Mouse (Mus musculus) spleen, adult 18-20 months (tissue): ENCODE data around the gene 4930404H24Rik.

Source experiments
- DNase-seq, 2 experiments: peaks; one replicate each; pipeline ENCODE4 v3.0.0; 2022; ENCODE audit warnings: mixed read lengths in 2 of 2

The 4930404H24Rik gene

DNA sequence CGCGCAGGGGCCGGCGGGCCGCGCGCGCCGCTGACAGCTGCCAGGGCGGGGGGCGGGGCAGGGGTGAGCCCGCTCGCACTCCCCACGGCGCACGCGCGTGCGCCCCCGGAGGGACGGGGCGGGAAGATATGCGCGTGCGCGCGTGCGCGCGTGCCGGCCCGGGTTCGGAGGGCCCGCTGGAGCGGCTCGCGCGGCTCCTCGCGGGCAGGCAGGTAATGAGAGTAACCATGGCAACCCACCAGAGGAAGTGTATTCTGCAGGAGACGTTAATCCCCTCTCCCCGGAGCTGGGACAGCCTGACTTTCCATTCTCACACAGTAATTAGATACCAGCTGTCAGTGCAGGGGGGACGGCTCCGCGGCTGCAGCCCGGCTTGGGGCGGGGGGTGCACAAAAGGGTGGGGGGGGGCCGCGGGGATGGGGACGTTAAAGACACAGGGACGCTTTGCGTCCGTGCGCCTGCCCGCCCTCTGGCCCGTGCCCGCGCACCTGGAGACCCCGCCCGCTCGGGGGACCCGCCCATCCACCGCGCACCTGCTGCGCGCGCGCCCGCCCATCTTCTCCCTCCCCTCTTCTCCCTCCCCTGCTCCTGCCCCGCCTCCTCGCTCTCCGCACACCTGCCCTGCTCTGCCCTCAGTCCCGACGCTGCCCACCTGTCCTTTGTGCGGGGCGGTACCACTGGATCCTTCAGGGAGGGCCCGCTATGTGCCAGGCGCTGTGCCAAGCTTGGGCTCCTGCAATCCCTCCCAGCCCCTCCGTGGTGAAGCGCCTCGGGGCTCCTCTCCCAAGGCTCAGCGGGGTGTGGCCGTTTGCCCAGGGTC, at the start of gene 4930404H24Rik:
4930404H24Rik (plus strand) TSS at position 218 of the 820 bp plus-strand sequence.
- DNase-seq = peak; percentile 46 to 59

DNA sequence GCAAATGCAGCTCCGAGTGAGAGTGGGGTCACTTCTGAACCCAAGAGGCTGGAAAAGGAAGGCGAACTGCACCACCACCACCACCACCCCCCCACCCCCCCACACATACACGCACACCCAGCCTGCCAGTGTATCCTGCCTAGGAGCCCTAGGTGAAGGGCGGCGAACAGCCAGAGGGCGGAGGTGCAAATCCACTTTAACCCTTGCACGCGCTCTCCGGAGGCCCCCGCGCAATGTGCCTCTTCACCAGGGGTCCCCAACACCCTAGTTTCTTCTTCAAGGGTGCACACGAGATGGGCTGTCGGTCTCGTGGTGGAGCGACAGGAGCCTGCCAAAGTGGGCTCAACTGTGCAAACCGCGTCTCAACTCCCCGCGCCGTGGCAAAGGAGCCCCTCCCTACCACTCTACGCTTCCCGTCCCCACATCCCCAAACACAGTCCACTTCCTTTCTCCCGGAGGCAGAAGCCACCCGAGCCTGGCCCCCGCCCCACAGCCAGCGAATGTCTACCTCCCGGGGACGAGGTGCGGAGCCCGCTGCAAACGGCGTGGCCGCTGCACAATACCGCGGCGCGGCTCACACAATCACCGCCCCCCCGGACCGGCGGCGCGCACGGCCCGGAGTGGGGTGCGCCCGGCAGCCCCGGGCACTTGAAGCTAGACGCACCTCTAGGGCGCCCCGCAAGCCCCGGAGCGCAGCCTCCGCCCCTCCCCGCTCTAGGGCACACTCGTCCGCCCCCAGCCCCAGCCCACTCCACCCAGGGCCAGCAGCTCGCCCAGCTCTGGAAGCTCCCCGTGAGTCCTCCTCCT, 49.0 kb upstream of the 4930404H24Rik start:
- peak in 1 of 2 experiments; percentile 15 for DNase-seq

DNA sequence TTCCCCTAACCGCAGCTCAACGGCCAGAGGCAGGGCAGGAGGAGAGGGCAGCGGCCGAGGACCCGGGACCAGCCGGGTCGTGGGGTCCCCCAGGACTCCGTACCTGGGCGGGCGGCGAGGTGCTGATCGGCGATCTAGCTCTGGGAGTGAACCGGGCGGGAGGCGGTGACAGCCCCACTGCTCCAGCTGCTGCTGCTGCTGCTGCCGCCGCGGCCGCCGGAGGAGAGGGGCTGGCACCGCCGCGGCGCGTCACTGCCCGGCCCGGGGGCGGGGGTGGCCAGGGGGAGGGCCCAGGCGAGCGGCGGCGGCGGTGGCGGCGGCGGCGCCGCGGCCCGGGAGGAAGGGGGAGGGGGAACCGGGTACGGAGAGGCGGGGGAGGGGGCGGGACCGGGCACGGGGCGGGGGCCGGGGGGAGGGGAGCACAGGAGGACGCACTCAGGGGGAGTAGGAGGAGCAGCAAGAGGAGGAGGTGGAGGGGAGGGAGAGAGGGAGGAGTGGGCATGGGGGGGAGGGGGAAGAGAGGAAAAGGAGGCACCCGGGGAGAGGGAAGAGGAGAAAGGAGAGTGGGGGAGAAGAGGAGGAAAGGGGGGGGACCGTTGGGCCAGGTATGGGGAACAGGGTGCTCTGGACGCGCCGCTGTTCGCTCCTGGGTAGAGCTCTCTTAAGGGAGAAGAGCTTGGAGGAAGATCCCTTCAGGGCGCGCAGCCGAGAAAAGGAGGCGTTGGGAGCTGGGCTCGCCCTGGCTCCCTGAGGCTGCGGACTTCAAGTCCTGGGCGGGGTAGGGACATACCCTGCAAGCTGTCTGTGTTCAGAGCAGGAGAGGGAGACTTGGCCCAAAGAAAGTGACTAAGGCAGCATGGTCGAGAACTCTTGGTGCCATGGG, 48.1 kb upstream of the 4930404H24Rik start:
- DNase-seq = peak; percentile 21 to 46

DNA sequence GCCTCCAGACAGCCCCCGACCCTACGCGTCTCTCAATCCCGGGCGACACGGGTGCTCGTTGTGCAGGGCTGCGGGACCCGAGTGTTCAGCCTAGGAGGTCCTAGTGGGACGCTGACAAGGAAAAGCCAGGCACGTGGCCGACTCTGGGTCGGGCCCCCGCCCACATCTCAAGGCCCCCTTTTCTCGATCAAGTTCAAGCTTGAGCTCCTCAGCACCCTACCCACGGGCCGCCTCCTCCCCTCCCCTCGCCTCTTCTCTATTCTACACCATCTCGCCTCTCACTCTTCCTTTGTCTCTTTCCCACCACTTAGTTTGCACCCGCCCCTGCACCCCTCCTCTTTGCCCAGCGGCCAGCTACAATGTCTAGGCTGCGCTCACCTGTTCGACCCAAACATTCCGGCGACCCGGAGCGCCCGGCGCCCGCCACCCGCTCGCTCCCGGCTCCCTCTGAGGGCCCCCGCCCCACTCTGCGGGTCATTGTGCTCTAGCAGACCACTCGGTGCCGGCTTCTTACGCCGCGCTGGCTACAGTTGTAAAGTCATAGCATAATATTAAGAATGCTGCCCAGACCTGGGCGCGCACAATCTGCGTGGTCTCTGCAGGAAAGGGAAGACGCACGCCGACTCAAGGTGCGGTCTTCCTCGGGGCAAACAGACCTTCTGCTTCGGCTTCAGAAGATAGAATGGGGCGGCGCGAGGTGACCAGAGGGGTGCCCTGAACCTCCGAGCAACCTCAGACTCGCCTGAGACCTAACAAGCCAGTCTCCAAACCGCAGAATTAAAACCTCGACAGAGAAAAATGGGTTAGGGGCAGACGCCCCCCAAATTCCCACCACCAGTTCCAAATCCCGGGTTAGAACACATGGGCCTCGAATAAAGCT, 47.2 kb upstream of the 4930404H24Rik start:
- peak in 1 of 2 experiments; percentile 14 for DNase-seq

DNA sequence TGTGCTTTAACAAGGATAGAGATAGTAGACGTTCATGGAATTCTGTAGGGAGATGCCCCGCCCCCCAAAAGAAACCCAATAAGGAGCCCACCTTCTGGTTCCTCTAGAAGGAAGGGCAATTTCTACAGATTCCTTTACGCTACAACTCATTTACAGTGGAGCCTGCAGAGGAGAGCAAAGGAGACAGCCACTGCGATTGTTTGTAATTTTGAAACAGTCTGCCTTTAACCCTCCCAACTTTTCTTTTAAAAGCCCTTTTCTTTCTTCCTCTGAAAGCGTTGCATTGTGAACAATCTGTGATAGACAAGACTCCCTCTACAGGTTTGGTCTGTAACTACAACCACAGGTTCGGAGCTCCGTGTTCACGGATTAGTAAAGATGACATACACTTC, 46.6 kb upstream of the 4930404H24Rik start:
- DNase-seq = peak in 1 of 2 experiments; percentile 11

DNA sequence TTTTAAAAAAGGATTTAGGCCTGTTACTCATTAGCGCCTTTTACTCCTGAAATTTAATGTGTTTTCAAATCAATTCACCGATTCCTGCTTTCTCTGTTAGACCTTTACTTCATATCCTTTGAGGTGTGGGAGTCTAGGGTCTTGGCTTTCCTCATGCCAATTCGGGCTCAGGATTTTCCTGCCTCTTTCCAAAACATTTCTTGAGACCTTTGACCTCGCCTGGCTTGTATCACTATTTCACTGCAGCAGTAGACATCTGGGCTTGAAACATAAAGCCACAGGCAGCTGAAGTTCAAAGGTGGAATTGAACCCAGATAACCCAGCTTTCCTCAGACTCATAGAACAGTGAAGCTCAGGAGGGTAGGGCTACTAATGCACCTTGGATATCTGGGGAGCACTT, 46.1 kb upstream of the 4930404H24Rik start:
- DNase-seq = no peak

DNA sequence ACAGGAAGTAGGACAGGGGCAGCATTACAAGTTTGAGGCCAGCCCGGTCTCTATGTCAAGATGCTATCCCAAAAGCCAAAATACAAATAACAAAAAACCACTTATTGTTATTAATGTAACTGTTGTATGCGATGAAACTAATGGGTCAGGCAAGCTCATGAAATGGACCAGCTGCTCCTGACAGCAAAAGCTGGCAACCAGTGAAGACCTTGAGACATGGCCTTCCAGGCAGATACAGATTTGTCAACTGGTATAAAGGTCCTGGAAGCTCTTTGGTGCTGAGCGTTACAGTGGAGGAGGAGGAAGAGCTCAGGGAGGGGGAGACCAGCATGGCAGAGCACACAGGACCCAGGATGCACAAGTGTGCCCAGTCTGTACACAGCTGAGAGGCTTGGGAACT, 44.9 kb upstream of the 4930404H24Rik start:
- DNase-seq = no peak

DNA sequence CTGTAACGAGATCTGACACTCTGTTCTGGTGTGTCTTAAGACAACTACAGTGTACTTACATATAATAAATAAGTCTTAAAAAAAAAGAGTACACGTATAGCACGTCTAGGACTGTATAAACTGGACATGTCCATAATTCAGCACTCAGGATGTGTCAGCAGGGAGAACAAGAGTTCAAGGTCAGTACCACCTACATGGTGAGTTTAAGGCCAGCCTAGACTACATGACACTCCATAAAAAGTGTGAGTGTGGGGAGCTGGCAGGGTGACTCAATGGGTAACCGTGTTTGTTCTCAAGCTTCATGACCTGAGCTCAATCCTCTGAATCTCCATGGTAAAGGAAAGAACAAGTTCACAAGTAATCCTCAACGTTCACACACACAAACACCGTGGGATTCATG, 44.1 kb upstream of the 4930404H24Rik start:
- no peak for DNase-seq

DNA sequence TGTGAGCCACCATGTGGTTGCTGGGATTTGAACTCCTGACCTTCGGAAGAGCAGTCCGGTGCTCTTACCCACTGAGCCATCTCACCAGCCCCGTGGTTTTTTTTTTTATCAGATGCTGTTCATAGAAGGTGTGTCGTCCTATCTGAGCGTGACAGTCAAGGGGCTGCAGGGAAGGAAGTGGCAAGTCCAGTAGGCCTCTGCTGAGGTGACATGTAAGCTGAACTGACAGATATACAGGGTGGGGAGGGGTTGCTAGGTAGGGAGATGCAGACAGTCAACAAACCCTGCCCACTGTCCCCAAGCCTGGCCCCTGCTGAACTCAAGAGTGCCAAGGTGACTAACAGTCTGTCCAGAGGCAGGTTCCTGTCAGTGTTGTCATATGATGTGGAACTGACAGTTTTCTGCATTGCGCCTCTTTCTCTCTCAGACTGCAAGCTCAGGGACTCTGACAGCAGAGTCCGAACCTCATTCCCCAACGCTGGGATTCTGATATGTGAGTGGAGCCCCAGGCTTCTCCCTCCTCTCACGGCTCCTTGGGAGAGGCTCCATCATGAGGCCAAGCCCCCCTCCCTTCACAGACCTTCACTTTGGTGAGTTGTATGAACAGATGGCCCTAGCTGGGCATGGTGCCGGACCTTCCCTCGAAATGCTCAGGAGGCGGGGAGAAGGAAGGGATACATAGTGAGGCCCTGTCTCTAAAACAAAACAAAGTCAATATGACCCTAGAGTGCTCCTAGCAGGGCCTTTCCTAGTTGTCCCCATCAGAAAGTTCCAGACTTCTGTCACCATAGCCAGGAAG, 38.4 kb upstream of the 4930404H24Rik start:
- no peak for DNase-seq

DNA sequence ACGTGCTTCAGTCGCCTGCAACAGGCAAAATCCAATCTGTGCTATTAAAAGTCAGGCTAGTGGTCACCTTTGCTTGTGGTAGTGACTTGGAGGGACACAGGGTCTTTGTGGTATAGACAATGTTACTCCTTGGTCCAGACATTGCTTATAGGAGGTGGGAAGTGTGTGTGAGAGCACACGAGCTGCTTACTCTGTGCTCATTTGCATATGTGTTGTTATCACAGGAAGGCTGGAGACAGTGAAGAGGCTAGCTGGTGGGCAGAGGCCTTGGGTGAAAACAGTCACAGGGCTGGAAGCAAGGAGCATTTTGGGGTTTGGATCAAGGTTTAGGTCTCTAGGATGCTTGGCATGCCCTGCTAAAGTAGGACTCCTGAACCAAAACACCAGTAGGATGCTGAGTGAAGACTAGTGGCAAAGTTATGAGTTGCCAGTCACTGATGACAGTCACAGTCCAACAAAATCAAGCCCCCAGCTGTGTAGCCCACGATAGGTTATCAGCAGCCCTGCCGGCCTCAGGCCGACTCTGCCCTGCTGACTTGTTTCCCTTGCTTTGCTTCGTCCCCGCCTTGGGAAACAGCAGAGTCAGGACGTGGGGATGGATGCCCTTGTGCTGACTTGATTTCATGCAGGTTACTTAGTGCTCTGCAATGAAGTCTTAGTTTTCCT, 37.6 kb upstream of the 4930404H24Rik start:
- no peak for DNase-seq

DNA sequence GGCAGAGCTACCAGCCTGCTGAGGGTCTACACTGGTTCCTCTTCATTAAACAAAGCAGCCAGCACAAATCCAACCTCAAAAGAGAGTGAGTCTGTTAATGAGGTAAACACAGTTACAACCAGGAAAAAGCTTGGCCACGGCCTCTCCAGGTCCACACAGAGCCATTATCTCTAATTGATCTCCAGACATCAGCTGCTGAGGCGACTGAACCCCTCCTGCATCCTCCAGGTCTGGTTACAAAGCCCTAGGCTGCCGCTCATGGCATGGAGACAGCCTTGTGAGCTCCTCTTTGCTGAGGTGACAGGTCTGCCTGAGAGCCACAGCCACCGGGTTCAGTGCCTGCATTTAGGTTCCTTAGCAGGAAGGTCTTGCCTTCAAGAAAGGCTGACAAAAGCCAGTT, 35.1 kb upstream of the 4930404H24Rik start:
- no peak for DNase-seq

DNA sequence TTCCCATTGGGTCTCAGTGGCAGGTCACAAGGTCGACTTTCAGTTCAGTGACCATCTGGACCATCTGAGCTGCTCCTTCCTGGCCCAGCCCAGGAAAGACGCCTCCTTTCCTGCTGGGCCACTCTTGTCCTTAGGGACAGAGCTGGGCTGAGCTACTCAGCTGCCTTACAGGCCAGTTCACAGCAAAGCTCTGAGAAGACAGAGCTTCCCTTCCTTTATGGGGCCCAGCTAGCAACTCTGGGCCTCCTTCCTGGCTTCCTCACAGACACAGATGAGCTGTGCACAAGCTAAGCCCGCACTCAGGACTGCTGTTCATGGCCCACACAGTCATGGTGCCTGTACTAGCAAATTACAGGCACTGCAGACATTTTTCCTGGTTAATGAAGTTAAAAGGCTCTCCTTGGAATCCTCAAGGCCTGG, 34.6 kb upstream of the 4930404H24Rik start:
- DNase-seq = no peak

DNA sequence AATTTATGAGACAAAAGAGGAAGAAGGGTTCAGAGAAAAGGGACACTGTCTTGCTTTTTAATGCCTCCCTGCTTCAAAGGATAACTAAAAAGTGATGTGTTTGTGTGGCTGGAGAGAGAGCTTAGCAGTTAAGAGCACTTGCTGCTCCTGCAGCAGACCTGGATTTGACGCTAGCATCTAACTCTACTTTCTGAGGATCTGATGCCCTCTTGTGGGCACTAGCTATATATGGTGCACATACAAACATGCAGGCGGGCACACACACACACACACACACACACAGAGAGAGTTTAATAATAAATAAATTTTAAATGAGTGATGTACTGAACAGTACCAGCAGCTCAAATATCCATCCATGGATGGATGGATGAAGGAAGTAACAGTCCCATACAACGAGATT, 29.3 kb upstream of the 4930404H24Rik start:
- no peak for DNase-seq

DNA sequence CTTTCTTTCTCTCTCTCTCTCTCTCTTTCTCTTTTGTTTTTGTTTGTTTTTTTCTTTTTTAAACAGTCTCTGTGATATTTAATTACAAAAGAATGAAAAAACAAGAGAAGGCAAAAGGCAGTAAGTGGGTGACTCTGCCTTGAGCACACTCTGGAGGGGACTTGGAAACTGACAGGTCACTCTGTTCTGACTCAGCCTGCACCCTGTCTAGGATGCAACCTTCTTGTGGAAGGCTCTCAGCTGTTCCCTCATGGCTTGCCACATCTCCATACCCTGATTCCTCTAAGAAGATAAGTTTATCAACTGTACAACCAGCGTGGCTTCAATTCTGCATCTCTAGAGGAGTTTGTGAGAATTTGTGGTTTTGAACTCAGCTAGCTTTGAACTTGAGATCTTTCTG, 25.2 kb upstream of the 4930404H24Rik start:
- DNase-seq = no peak

DNA sequence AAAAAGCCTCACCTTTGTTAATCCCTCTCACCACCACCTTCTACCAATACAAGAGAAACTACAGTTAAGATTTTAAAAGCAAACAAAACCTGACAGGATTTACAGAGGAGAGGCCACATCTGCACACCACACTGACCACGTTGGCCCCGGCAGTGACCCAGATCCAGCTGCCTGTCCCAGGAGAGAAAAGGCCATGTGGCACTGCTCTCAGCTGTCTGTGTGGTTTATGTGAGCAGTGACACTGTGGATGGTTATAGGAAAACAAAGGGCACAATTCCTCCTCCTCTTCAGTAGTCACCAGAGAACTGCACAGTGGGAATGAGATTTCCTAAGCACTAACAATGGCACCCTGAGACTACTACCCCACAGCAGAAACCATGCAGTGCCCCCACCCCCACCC, 23.3 kb upstream of the 4930404H24Rik start:
- no peak for DNase-seq

DNA sequence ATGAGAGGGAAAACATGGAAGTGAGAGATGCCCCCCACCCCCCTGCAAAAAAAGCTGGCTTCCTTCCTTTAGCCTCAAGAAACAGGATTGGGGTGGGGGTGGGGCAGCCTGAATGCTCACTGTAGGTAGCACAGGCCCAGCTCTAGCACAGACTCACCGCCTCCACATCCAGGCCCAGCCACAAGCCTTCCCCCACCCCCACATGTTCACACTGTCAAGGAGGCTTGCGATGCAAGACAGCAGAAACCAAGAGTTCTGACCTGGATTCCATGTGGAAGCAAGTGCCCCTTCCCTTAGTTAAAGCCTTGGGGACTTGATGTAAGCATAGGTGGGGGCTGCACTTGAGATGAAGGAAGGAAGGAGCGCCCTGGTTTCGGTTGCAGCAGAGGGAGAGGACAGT, 22.8 kb upstream of the 4930404H24Rik start:
- DNase-seq = no peak

DNA sequence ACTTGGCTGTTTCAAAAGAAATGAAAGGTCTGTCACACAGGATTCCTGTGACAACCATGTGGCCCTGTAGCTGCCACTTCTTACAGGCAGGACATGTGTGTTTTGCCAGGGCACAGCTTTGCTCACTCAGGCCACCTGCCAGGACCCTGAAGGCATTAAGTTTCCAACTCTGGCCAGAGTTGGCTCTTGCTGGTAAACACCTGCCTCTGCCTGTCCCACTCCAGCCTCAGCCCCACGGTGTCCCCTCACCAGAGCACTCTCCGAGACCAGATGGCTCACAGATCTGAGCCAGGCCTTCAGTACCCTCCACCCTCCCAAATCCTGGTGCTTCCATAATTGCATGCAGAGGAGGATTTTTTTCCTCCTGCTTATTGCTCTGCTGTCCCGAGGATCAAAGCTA, 21.6 kb upstream of the 4930404H24Rik start:
- no peak for DNase-seq

DNA sequence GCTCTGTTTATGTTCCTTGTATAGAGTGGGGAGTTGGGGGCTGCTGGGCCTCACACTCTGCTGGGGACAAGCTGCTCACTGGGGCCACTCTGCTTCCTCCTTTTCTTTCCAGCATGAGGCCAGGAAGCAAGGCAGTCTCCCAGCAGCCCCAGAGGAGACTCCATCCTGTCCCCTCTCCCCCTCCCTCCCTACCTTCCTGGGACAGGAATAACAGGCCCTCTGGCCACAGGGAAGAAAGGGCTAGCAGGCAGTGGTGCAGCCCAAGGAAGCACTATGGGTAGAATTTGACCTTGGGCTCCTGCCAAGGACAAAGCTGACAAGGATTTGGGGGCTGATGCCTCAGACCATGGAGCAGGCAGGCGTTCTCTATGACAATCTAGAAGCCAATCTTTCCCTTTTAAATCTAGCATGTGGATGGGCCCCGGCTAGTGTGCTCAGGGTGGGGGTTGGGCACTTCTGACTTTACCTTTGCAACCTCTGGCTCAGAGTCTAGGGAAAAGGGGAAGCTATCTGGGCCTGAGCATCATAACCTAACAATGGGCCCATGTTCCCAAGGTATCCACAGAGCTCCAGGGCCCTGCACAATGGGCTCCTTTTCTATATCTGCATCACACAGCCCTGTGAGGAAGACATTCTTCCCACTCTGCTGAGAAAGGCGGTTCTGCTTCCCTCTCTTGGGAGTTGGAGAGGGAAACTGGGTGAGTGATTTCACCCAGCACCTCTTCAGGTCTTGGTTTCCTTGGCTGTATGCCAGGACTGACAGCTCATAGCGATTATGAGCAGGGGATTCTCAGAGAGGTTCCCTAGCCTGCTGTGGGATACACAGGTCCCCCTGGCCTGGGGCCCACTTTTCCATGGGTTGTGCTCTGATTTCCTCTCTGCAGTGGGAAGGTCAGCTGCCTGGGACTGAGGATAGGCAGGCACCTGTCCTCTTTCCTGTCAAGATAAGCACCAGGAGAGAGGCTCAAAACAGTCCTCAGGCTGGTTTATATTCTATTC, 17.2 kb upstream of the 4930404H24Rik start:
- no peak for DNase-seq

DNA sequence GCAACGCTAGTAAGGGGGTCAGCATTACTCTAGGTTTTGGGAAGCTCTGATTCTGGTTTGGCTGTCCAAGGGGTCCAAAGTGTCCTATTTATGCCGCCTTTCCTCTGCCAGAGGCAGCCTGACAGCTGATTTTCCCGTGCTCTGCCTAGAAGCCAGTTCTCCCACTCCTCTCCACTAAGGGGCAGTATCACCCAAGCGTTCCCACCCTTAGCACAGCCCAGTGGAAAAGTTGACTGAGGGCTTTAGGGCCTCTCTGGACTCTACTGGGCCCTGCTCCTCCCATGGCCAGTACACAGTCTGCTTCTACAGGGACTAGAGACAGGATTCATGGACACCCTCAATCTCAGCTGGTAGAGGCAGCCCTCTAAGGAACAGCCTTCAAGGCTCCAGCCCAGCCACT, 14.0 kb upstream of the 4930404H24Rik start:
- DNase-seq = peak in 1 of 2 experiments; percentile 59
